Mouse (Mus musculus) heart, embryonic 15.5 days (tissue): ENCODE results near the gene Relt. TPM values are rescaled to one million over a fixed set of nuclear protein-coding genes. Genes with fewer than 3 reads are reported as not detected.
A peak's percentile ranks its signal among the peaks of the same experiment; 100 is the strongest.

Experiments used
- ATAC-seq: fragments of 200-750 bp; cut with Nextera tagmentation; replicated peaks from 2 replicates; pipeline ENCODE4 v1.8.0; 2017; ENCODE audit warnings: low read depth, moderate TSS enrichment; ENCODE audit not compliant: insufficient number of reproducible peaks, insufficient read depth, low FRiP score
- H3K27ac ChIP-seq: fragments of 300-500 bp; sonication (generic); 2 replicates; pipeline ENCODE4 v1.5.1; 2015; ENCODE audit warnings: mild to moderate bottlenecking, inconsistent platforms
- H3K27me3 ChIP-seq: fragments of 300-500 bp; sonication (generic); 2 replicates; pipeline ENCODE4 v1.6.1; 2015; ENCODE audit warnings: inconsistent platforms
- H3K36me3 ChIP-seq: fragments of 300-500 bp; sonication (generic); 2 replicates; pipeline ENCODE4 v1.6.1; 2015; ENCODE audit warnings: mild to moderate bottlenecking, inconsistent platforms
- H3K4me1 ChIP-seq: fragments of 300-500 bp; sonication (generic); replicated peaks from 2 replicates; pipeline ENCODE4 v1.6.1; 2015; ENCODE audit warnings: inconsistent platforms
- H3K4me2 ChIP-seq: fragments of 300-500 bp; sonication (generic); 2 replicates; pipeline ENCODE4 v1.6.1; 2015; ENCODE audit warnings: inconsistent platforms, mild to moderate bottlenecking, moderate library complexity
- H3K4me3 ChIP-seq: fragments of 300-500 bp; sonication (generic); 2 replicates; pipeline ENCODE4 v1.5.1; 2015; ENCODE audit warnings: mild to moderate bottlenecking, inconsistent platforms
- H3K9ac ChIP-seq: fragments of 300-500 bp; sonication (generic); 2 replicates; pipeline ENCODE4 v1.6.1; 2015; ENCODE audit warnings: mild to moderate bottlenecking, inconsistent platforms
- H3K9me3 ChIP-seq: fragments of 300-500 bp; sonication (generic); replicated peaks from 2 replicates; pipeline ENCODE4 v1.6.1; 2016; ENCODE audit warnings: inconsistent platforms
- WGBS: fragments of 180-500 bp; shearing (Covaris S2); methylation state at CpG from one replicate; pipeline ENCODE4 v1.1.7; 2015; ENCODE audit warnings: mixed read lengths; 5-methylcytosine and 5-hydroxymethylcytosine counted together
- polyA plus RNA-seq: library from polyadenylated mRNA; unstranded; fragments of >200 nt; fragmentation: Nextera tagmentation; extraction: Ambion mirVana; gene quantifications from 2 replicates; pipeline ENCODE4 v1.2.1, GENCODE M21; 2015

The Relt gene
- polyA plus RNA-seq, 1 experiment from 2014 or later: 2.5 TPM

GRCm38 (mm10) chr7:100873197-100873596, 10.0 kb upstream of the Relt start:
- Histone ChIP-seq H3K4me1 (peaks cover 36% of the 10 kb centered on the region), H3K4me2 (no peak overlapping the region), H3K4me3 (no peak overlapping the region), H3K36me3 (peaks cover 32% of the 10 kb centered on the region), H3K27me3 (no peaks in the 10 kb centered on the region), H3K27ac (no peak overlapping the region), H3K9me3 (no peaks in the 10 kb centered on the region), H3K9ac (no peak overlapping the region)
- ATAC-seq: no peak
- WGBS: 87% methylated on average over 13 of the region's 13 CpGs

- Histone ChIP-seq H3K36me3 (peaks cover 20% of the 10 kb centered on the region), H3K27ac (no peak overlapping the region), H3K27me3 (no peaks in the 10 kb centered on the region), H3K4me1 (peaks cover 38% of the 10 kb centered on the region), H3K4me2 (no peak overlapping the region), H3K9ac (no peak overlapping the region), H3K4me3 (no peak overlapping the region), H3K9me3 (no peaks in the 10 kb centered on the region)
- ATAC-seq: no peak
- WGBS: 47% methylated on average over 5 of the region's 5 CpGs
Measured at GRCm38 (mm10) chr7:100871892-100872291, 8.6 kb upstream of the Relt start.

- 90% methylated on average over 4 of the region's 4 CpGs for WGBS
Measured at GRCm38 (mm10) chr7:100871355-100871754, 8.1 kb upstream of the Relt start.

GRCm38 (mm10) chr7:100869877-100870629, 6.8 kb upstream of the Relt start:
- no peaks in the 10 kb centered on the region for H3K9me3 ChIP-seq
- H3K4me2 ChIP-seq: no peak overlapping the region
- no peaks in the 10 kb centered on the region for H3K27me3 ChIP-seq
- no peak for ATAC-seq
- no peak overlapping the region for H3K9ac ChIP-seq
- no peak overlapping the region for H3K4me3 ChIP-seq
- H3K27ac ChIP-seq: no peak overlapping the region
- H3K4me1 ChIP-seq: peaks cover 30% of the 10 kb centered on the region
- WGBS: 88% methylated on average over 8 of the region's 8 CpGs
- H3K36me3 ChIP-seq: peaks cover 17% of the 10 kb centered on the region

More at GRCm38 (mm10) chr7:100871355-100871754, 8.1 kb upstream of the Relt start:
- no peaks in the 10 kb centered on the region for H3K9me3 ChIP-seq
- H3K27ac ChIP-seq: no peak overlapping the region
- no peaks in the 10 kb centered on the region for H3K27me3 ChIP-seq
- ATAC-seq: no peak
- peaks cover 35% of the 10 kb centered on the region for H3K4me1 ChIP-seq
- no peak overlapping the region for H3K4me3 ChIP-seq
- H3K9ac ChIP-seq: no peak overlapping the region
- no peak overlapping the region for H3K4me2 ChIP-seq
- H3K36me3 ChIP-seq: peaks cover 19% of the 10 kb centered on the region

- ATAC-seq: no peak
- Histone ChIP-seq H3K9me3 (no peaks in the 10 kb centered on the region), H3K4me3 (no peak overlapping the region), H3K4me1 (peaks cover 30% of the 10 kb centered on the region), H3K4me2 (no peak overlapping the region), H3K9ac (no peak overlapping the region), H3K27me3 (no peaks in the 10 kb centered on the region), H3K27ac (no peak overlapping the region), H3K36me3 (peaks cover 17% of the 10 kb centered on the region)
- 48% methylated on average over 4 of the region's 4 CpGs for WGBS
Measured at GRCm38 (mm10) chr7:100868551-100868950, 5.3 kb upstream of the Relt start.

GRCm38 (mm10) chr7:100867561-100867960, 4.3 kb upstream of the Relt start:
- Histone ChIP-seq H3K4me1 (peaks cover 32% of the 10 kb centered on the region), H3K9ac (no peak overlapping the region), H3K27me3 (no peaks in the 10 kb centered on the region), H3K4me3 (no peak overlapping the region), H3K36me3 (peaks cover 11% of the 10 kb centered on the region), H3K27ac (no peak overlapping the region), H3K9me3 (no peaks in the 10 kb centered on the region), H3K4me2 (no peak overlapping the region)
- no peak for ATAC-seq
- WGBS: 38% methylated on average over 2 of the region's 2 CpGs

- peaks cover 3% of the 10 kb centered on the region; the same call in 1 of the 2 replicates for H3K36me3 ChIP-seq
- no peak overlapping the region for H3K4me3 ChIP-seq
- no peak overlapping the region for H3K4me2 ChIP-seq
- H3K4me1 ChIP-seq: peaks cover 32% of the 10 kb centered on the region
- H3K27me3 ChIP-seq: no peaks in the 10 kb centered on the region
- H3K9me3 ChIP-seq: no peaks in the 10 kb centered on the region
- no peak overlapping the region for H3K27ac ChIP-seq
- WGBS: 7% methylated on average over 3 of the region's 3 CpGs
- ATAC-seq: no peak
- H3K9ac ChIP-seq: no peak overlapping the region
Measured at GRCm38 (mm10) chr7:100866675-100867074, 3.4 kb upstream of the Relt start.

GRCm38 (mm10) chr7:100862353-100862752, 893 bp downstream of the Relt start:
- peak overlapping the region; percentile 81 for H3K4me3 ChIP-seq
- no peaks in the 10 kb centered on the region for H3K9me3 ChIP-seq
- WGBS: 8% methylated on average over 4 of the region's 4 CpGs
- peak overlapping the region; percentile 88 for H3K9ac ChIP-seq
- H3K36me3 ChIP-seq: no peaks in the 10 kb centered on the region
- peak overlapping the region; percentile 81 for H3K27ac ChIP-seq
- H3K27me3 ChIP-seq: no peaks in the 10 kb centered on the region
- no peak for ATAC-seq
- H3K4me2 ChIP-seq: peak overlapping the region; percentile 98
- peaks cover 38% of the 10 kb centered on the region for H3K4me1 ChIP-seq

- WGBS: 90% methylated on average over 5 of the region's 5 CpGs
- ATAC-seq: no peak
- H3K27ac ChIP-seq: no peak overlapping the region
- H3K4me2 ChIP-seq: peak overlapping the region; percentile 98; the same call in 1 of the 2 replicates
- H3K36me3 ChIP-seq: no peaks in the 10 kb centered on the region
- no peaks in the 10 kb centered on the region for H3K27me3 ChIP-seq
- H3K4me3 ChIP-seq: no peak overlapping the region
- H3K9me3 ChIP-seq: no peaks in the 10 kb centered on the region
- no peak overlapping the region for H3K9ac ChIP-seq
- H3K4me1 ChIP-seq: peaks cover 38% of the 10 kb centered on the region
Measured at GRCm38 (mm10) chr7:100861209-100861608, 2.0 kb downstream of the Relt start.

GRCm38 (mm10) chr7:100860450-100860849, 2.8 kb downstream of the Relt start:
- H3K36me3 ChIP-seq: no peaks in the 10 kb centered on the region
- H3K4me2 ChIP-seq: no peak overlapping the region
- 71% methylated on average over 3 of the region's 3 CpGs for WGBS
- no peaks in the 10 kb centered on the region for H3K9me3 ChIP-seq
- H3K27ac ChIP-seq: no peak overlapping the region
- no peak overlapping the region for H3K9ac ChIP-seq
- H3K27me3 ChIP-seq: no peaks in the 10 kb centered on the region
- ATAC-seq: no peak
- peaks cover 43% of the 10 kb centered on the region for H3K4me1 ChIP-seq
- H3K4me3 ChIP-seq: no peak overlapping the region

GRCm38 (mm10) chr7:100855795-100856573, 7.3 kb downstream of the Relt start:
- Histone ChIP-seq H3K4me3 (0 out of 2 replicates have a peak overlapping the region, but pooled peaks have one; percentile 2), H3K27ac (peak overlapping the region; percentile 38; the same call in 1 of the 2 replicates), H3K4me1 (peaks cover 69% of the 10 kb centered on the region), H3K9ac (no peak overlapping the region), H3K36me3 (no peaks in the 10 kb centered on the region), H3K27me3 (no peaks in the 10 kb centered on the region), H3K4me2 (peak overlapping the region; percentile 2; the same call in 1 of the 2 replicates), H3K9me3 (no peaks in the 10 kb centered on the region)
- ATAC-seq: peak; percentile 23; the same call in 1 of the 2 replicates
- 49% methylated on average over 5 of the region's 5 CpGs for WGBS
